Mouse (Mus musculus): ENCODE data around the gene Islr. TPM values are rescaled to one million over a fixed set of nuclear protein-coding genes. Genes with fewer than 3 reads are reported as not detected.

The Islr gene
- total and polyA plus RNA-seq, 3 experiments, result not detected

DNA sequence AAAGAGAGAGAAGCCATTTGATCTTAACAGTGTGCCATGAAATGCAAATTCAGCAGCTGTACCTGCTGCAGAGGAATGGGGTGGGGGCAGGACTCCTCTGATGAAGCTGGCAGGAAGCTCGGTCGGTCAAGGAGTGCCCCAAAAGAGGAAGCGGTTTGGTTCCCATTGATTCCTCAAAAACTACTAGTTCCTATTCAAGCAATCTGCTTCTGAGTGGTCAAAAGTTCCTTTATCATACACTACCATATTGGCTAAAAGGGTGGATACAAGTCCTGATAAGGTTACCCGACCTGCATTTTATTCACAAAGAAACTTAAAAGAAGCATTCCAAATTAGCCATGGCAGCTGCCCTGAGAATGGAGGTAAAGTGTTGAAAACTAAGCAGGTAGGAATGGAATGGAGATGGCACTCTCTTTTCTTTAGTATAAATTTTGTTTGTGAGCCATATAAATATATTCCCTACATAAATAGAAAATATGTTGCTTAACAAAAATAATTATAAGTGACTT is 42.0 kb upstream of the Islr start (continued):
- TF ChIP-seq POLR2A (IDR thresholded peaks at IDR 0.05; ENCODE audit: control insufficient read depth in 1 of 2, insufficient read depth in 1 of 2, low read depth in 1 of 2, low read length in 2 of 2, poor library complexity in 1 of 2) (no peak; a peak in 1 of 4 replicates), ZMIZ1 (IDR thresholded peaks at IDR 0.05; ENCODE audit: low read depth, low read length) (0 out of 2 replicates have a peak, but pooled peaks have one; percentile 42), E2F4 (IDR thresholded peaks at IDR 0.05; ENCODE audit: borderline replicate concordance, low read depth, low read length) (no peak), RCOR1 (IDR thresholded peaks at IDR 0.05; ENCODE audit: low read depth, low read length) (peak; percentile 96), GABPA (IDR thresholded peaks at IDR 0.05; ENCODE audit: low read depth, low read length) (no peak), USF1 (IDR thresholded peaks at IDR 0.05; ENCODE audit: low read depth, low read length) (no peak), MAX (IDR thresholded peaks at IDR 0.05; ENCODE audit: low read length) (no peak)

DNA sequence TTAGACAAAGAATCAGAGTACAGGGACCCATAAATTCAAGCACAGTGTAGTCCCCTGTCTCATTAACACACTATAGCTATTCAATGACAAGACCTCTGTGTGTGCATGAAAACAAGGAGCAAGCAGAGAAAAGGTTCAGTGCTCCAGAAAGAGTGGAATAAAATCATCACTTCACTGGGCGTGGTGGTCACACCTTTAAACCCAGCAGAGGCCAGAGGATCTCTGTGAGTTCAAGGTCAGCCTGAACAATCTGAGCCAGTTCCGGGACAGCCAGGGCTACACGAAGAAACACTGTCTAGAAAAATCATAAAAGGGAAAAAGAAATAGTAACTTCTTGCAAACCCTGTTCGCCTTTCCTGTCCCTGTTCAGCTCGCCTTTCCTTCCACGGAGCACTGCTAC is 39.6 kb upstream of the Islr start:
- Histone ChIP-seq H3K4me1 (ENCODE audit: control insufficient read depth in 1 of 2, insufficient read depth in 2 of 2, low read length in 2 of 2) (peaks cover 19 to 38% of the 10 kb centered on the region in 2 experiments), H3K9me3 (replicated peaks; ENCODE audit: insufficient read depth, low read length) (no peaks in the 10 kb centered on the region), H3K9ac (ENCODE audit: control insufficient read depth, low read depth, low read length, poor library complexity, severe bottlenecking) (no peak overlapping the region), H3K27ac (ENCODE audit: control insufficient read depth, low read depth, low read length) (no peak overlapping the region), H3K27me3 (ENCODE audit: control insufficient read depth in 1 of 2, insufficient read depth in 2 of 2, low read length in 2 of 2) (no peaks in the 10 kb centered on the region), H3K79me2 (ENCODE audit: control insufficient read depth, insufficient read depth, low read length, poor library complexity) (peaks cover 52% of the 10 kb centered on the region), H3K4me3 (ENCODE audit: control insufficient read depth in 1 of 2, insufficient read depth in 1 of 2, low read depth in 2 of 2, low read length in 2 of 2) (no peak overlapping the region), H3K36me3 (ENCODE audit: control insufficient read depth in 1 of 2, insufficient read depth in 2 of 2, low read length in 2 of 2) (peaks cover 7 to 49% of the 10 kb centered on the region in 2 experiments)
- TF ChIP-seq UBTF (IDR thresholded peaks at IDR 0.05; ENCODE audit: borderline replicate concordance, insufficient read depth, low read depth, low read length) (no peak), CTCF (IDR thresholded peaks at IDR 0.05 in 2 of 3, conservative IDR thresholded peaks at IDR 0.05 in 1 of 3; ENCODE audit: control insufficient read depth in 1 of 3, insufficient read depth in 1 of 3, low read depth in 2 of 3, low read length in 3 of 3, poor library complexity in 1 of 3, severe bottlenecking in 1 of 3) (no peak), KAT2A (conservative IDR thresholded peaks at IDR 0.05; ENCODE audit: low read depth, low read length) (no peak), RCOR1 (IDR thresholded peaks at IDR 0.05; ENCODE audit: low read depth, low read length) (no peak), MYC (IDR thresholded peaks at IDR 0.05; ENCODE audit: low read depth, low read length) (no peak), TBP (IDR thresholded peaks at IDR 0.05; ENCODE audit: low read depth, low read length) (no peak), GATA1 (IDR thresholded peaks at IDR 0.05; ENCODE audit: low read depth, low read length) (no peak), USF1 (IDR thresholded peaks at IDR 0.05; ENCODE audit: low read depth, low read length) (no peak), CHD1 (IDR thresholded peaks at IDR 0.05; ENCODE audit: low read depth, low read length) (no peak), MEF2A (IDR thresholded peaks at IDR 0.05; ENCODE audit: extremely low read depth, insufficient replicate concordance, low read depth, low read length, poor library complexity, severe bottlenecking) (no peak), ZC3H11A (IDR thresholded peaks at IDR 0.05; ENCODE audit: low read depth, low read length) (no peak), E2F4 (IDR thresholded peaks at IDR 0.05; ENCODE audit: borderline replicate concordance, low read depth, low read length) (no peak), MAFK (IDR thresholded peaks at IDR 0.05; ENCODE audit: borderline replicate concordance, low read depth, low read length) (no peak), ZMIZ1 (IDR thresholded peaks at IDR 0.05; ENCODE audit: low read depth, low read length) (no peak)
- DNase-seq (ENCODE audit: low read depth, low spot score), result no peak

DNA sequence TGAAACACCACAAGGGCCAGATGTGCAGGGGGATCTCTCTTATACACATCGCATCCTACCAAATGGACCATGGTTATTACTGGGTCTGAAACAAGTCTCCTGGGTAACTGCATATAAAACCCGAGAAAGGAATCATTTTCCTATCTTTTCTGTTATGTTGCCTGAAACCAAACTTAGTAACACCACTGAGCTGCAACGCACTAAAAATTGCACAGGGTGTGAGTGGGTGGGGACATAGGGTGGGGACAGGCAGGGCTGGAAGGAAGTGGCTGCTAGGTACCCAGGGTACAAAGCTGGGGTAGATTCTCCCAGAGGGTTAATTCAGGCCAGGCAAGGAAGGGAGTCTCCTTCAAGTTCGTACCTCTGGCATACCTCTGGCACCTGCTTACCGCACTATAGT is 38.6 kb upstream of the Islr start:
- peak; percentile 33 for DNase-seq (ENCODE audit: low read depth, low spot score)
- TF ChIP-seq MAX (IDR thresholded peaks at IDR 0.05; ENCODE audit: low read length) (no peak), MEF2A (IDR thresholded peaks at IDR 0.05; ENCODE audit: extremely low read depth, insufficient replicate concordance, low read depth, low read length, poor library complexity, severe bottlenecking) (0 out of 2 replicates have a peak, but pooled peaks have one; percentile 37), RCOR1 (IDR thresholded peaks at IDR 0.05; ENCODE audit: low read depth, low read length) (no peak), JUND (IDR thresholded peaks at IDR 0.05; ENCODE audit: low read depth, low read length) (no peak)
- Histone ChIP-seq H3K9me3 (replicated peaks; ENCODE audit: insufficient read depth, low read length) (no peaks in the 10 kb centered on the region), H3K79me2 (ENCODE audit: control insufficient read depth, insufficient read depth, low read length, poor library complexity) (peaks cover 47% of the 10 kb centered on the region), H3K27me3 (ENCODE audit: control insufficient read depth in 1 of 2, insufficient read depth in 2 of 2, low read length in 2 of 2) (no peaks in the 10 kb centered on the region), H3K27ac (ENCODE audit: control insufficient read depth, low read depth, low read length) (peak overlapping the region; percentile 71), H3K4me1 (ENCODE audit: control insufficient read depth in 1 of 2, insufficient read depth in 2 of 2, low read length in 2 of 2) (peaks cover 18 to 38% of the 10 kb centered on the region in 2 experiments), H3K4me3 (ENCODE audit: control insufficient read depth in 1 of 2, insufficient read depth in 1 of 2, low read depth in 2 of 2, low read length in 2 of 2) (peak overlapping the region in 1 of 2 experiments; percentile 3; a peak in 1 of 4 replicates), H3K9ac (ENCODE audit: control insufficient read depth, low read depth, low read length, poor library complexity, severe bottlenecking) (peak overlapping the region; percentile 31), H3K36me3 (ENCODE audit: control insufficient read depth in 1 of 2, insufficient read depth in 2 of 2, low read length in 2 of 2) (peaks cover 7 to 46% of the 10 kb centered on the region in 2 experiments)

Data from MEL (cell line).